ENCODE assay signal across 22 mouse cellular contexts in genomic region chr1:132304618-132305214, GRCm38 (mm10). TPM values are rescaled to one million over a fixed set of nuclear protein-coding genes. Genes with fewer than 3 reads are reported as not detected.
DNase-seq lines count a peak whose midpoint lies in the region; ATAC-seq lines count a peak whose summit lies in the region.
"Had no signal": no experiment of that assay in that cellular context is flagged by ENCODE, and none has a peak within 500 bp of the region (broad histone marks: within the 10 kb centered on the region; RNA-seq: fewer than 3 reads in every experiment).

No protein-coding gene starts in this region.

- H3K4me2 ChIP-seq in kidney, embryonic 16.5 days (replicated peaks; ENCODE audit: low read depth, low read length) = no peak overlapping the region
- H3K4me2 ChIP-seq in midbrain, embryonic 13.5 days (replicated peaks) = no peak overlapping the region
- H3K4me2 ChIP-seq: embryonic facial prominence, embryonic 13.5 days; forebrain, embryonic 12.5 days; heart, embryonic 11.5 days; heart, embryonic 15.5 days; hindbrain, embryonic 15.5 days had no signal

- 29% methylated on average over 9 of the region's 9 CpGs for WGBS in kidney, embryonic 16.5 days
- WGBS in midbrain, embryonic 10.5 days = 38% methylated on average over 9 of the region's 9 CpGs
- WGBS in midbrain, embryonic 13.5 days = 52% methylated on average over 9 of the region's 9 CpGs

- no peaks in the 10 kb centered on the region for H3K9me3 ChIP-seq in kidney, embryonic 16.5 days (ENCODE audit: low read length)
- no peaks in the 10 kb centered on the region for H3K9me3 ChIP-seq in midbrain, embryonic 10.5 days (replicated peaks)
- no peaks in the 10 kb centered on the region for H3K9me3 ChIP-seq in midbrain, embryonic 13.5 days
- H3K9me3 ChIP-seq: embryonic facial prominence, embryonic 13.5 days; forebrain, embryonic 12.5 days; heart, embryonic 15.5 days; hindbrain, embryonic 15.5 days had no signal

- H3K27me3 ChIP-seq in kidney, embryonic 16.5 days (ENCODE audit: insufficient read depth, low read length) = peaks cover 5% of the 10 kb centered on the region
- H3K27me3 ChIP-seq in midbrain, embryonic 10.5 days (ENCODE audit: low read depth, poor library complexity, severe bottlenecking) = peaks cover 47% of the 10 kb centered on the region
- H3K27me3 ChIP-seq in midbrain, embryonic 13.5 days = peaks cover 11% of the 10 kb centered on the region; the same call in 1 of the 2 replicates
- H3K27me3 ChIP-seq: hindbrain, embryonic 15.5 days had no signal

- DNase-seq in adrenal gland, postnatal 14 days = peak; percentile 25
- no peak for DNase-seq in adrenal gland, adult 18-20 months (ENCODE audit: low spot score in 2 of 2)
- peak; percentile 21 for DNase-seq in kidney, adult 18-20 months
- no peak for DNase-seq in midbrain, embryonic 10.5 days (ENCODE audit: low spot score)
- DNase-seq in layer of hippocampus, adult 11-12 months (ENCODE audit: low spot score) = no peak
- DNase-seq: adrenal gland, postnatal 25 days; cerebellum, adult 18-20 months; cerebellum, adult 9-11 months; cerebellum, postnatal 36 days; gastrocnemius, postnatal 14 days; heart, adult 2 months; heart, postnatal 14 days had no signal

- H3K9ac ChIP-seq in kidney, embryonic 16.5 days (replicated peaks; ENCODE audit: low read length) = no peak overlapping the region
- H3K9ac ChIP-seq in midbrain, embryonic 13.5 days (replicated peaks) = no peak overlapping the region
- H3K9ac ChIP-seq: embryonic facial prominence, embryonic 13.5 days; forebrain, embryonic 12.5 days; heart, embryonic 15.5 days; hindbrain, embryonic 15.5 days had no signal

- no peak overlapping the region for H3K27ac ChIP-seq in kidney, embryonic 16.5 days (ENCODE audit: low read length)
- H3K27ac ChIP-seq in midbrain, embryonic 10.5 days (replicated peaks) = peak overlapping the region; percentile 60
- H3K27ac ChIP-seq in midbrain, embryonic 13.5 days = no peak overlapping the region
- H3K27ac ChIP-seq: embryonic facial prominence, embryonic 13.5 days; forebrain, embryonic 12.5 days; heart, adult 2 months; heart, embryonic 15.5 days; hindbrain, embryonic 15.5 days had no signal

- H3K36me3 ChIP-seq in kidney, embryonic 16.5 days (ENCODE audit: insufficient read depth, low read length) = no peaks in the 10 kb centered on the region
- no peaks in the 10 kb centered on the region for H3K36me3 ChIP-seq in midbrain, embryonic 10.5 days
- H3K36me3 ChIP-seq in midbrain, embryonic 13.5 days = no peaks in the 10 kb centered on the region
- H3K36me3 ChIP-seq: embryonic facial prominence, embryonic 13.5 days; forebrain, embryonic 12.5 days; heart, embryonic 15.5 days; hindbrain, embryonic 15.5 days had no signal

- peaks cover 5% of the 10 kb centered on the region for H3K4me1 ChIP-seq in kidney, embryonic 16.5 days (ENCODE audit: insufficient read depth, low read length)
- peaks cover 70% of the 10 kb centered on the region for H3K4me1 ChIP-seq in midbrain, embryonic 10.5 days
- H3K4me1 ChIP-seq in midbrain, embryonic 13.5 days (replicated peaks) = peaks cover 39% of the 10 kb centered on the region
- H3K4me1 ChIP-seq: embryonic facial prominence, embryonic 13.5 days had no signal

- no peak overlapping the region for H3K4me3 ChIP-seq in kidney, embryonic 16.5 days (ENCODE audit: low read length)
- no peak overlapping the region for H3K4me3 ChIP-seq in midbrain, embryonic 10.5 days
- H3K4me3 ChIP-seq in midbrain, embryonic 13.5 days (replicated peaks) = no peak overlapping the region
- H3K4me3 ChIP-seq: embryonic facial prominence, embryonic 13.5 days; forebrain, embryonic 12.5 days; heart, adult 2 months; heart, embryonic 15.5 days; hindbrain, embryonic 15.5 days had no signal

- no peak for ATAC-seq in kidney, embryonic 16.5 days (ENCODE audit: low FRiP score, low TSS enrichment)
- ATAC-seq in midbrain, embryonic 13.5 days = no peak
- ATAC-seq: forebrain, embryonic 16.5 days had no signal

RNA-seq across cellular contexts. Expression of gene Klhdc8a, which starts 6.3 kb away (rescaled TPM):
- total RNA-seq in adrenal gland, postnatal 14 days (2021) = 64.1 and 71.4 TPM in 2 replicates
- 100 to 1,000 TPM; 114 to 144 TPM for total RNA-seq in adrenal gland, adult 18-20 months (2021)
- 1.8 and 2.1 TPM in 2 replicates for polyA plus RNA-seq in kidney, embryonic 16.5 days (2015; fragmentation: Nextera tagmentation; extraction: Ambion mirVana)
- 1.4 and 2.8 TPM in 2 replicates for polyA plus RNA-seq in midbrain, embryonic 10.5 days (2016; fragmentation: Nextera tagmentation; extraction: Ambion mirVana)
- 6.3 and 6.7 TPM in 2 replicates for polyA plus RNA-seq in midbrain, embryonic 13.5 days (2015; fragmentation: Nextera tagmentation; extraction: Ambion mirVana)
- total RNA-seq: hematopoietic stem cell, adult 5-6 weeks; MEL had no signal

RNA-seq across cellular contexts. Expression of gene Nuak2, which starts 11.2 kb away (rescaled TPM):
- 3.7 and 5.6 TPM in 2 replicates for total RNA-seq in adrenal gland, postnatal 14 days (2021)
- 1 to 10 TPM; 4.6 to 6.9 TPM for total RNA-seq in adrenal gland, adult 18-20 months (2021)
- polyA plus RNA-seq in kidney, embryonic 16.5 days (2015; fragmentation: Nextera tagmentation; extraction: Ambion mirVana) = 4.3 and 5.5 TPM in 2 replicates
- polyA plus RNA-seq in midbrain, embryonic 10.5 days (2016; fragmentation: Nextera tagmentation; extraction: Ambion mirVana) = 87.1 and 101 TPM in 2 replicates
- polyA plus RNA-seq in midbrain, embryonic 13.5 days (2015; fragmentation: Nextera tagmentation; extraction: Ambion mirVana) = 53.5 and 56.3 TPM in 2 replicates

Comparison
In these comparisons a context has a peak if more than half of its experiments do, and no peak if none do; other contexts are left out.
1. DNase-seq: peak in adrenal gland, postnatal 14 days (single experiment) and kidney, adult 18-20 months (single experiment); none in adrenal gland, adult 18-20 months (0 of 2), midbrain, embryonic 10.5 days (single experiment) and layer of hippocampus, adult 11-12 months (single experiment).